Mouse (Mus musculus) cerebral cortex, adult 2 months (tissue): ENCODE results near the gene Hist1h2bl.

ENCODE experiments used
- WGBS: fragments of 180-500 bp; shearing (Covaris S2); methylation state at CpG from one replicate; pipeline ENCODE4 v1.1.7; 2018; 5-methylcytosine and 5-hydroxymethylcytosine counted together

The Hist1h2bl gene

DNA sequence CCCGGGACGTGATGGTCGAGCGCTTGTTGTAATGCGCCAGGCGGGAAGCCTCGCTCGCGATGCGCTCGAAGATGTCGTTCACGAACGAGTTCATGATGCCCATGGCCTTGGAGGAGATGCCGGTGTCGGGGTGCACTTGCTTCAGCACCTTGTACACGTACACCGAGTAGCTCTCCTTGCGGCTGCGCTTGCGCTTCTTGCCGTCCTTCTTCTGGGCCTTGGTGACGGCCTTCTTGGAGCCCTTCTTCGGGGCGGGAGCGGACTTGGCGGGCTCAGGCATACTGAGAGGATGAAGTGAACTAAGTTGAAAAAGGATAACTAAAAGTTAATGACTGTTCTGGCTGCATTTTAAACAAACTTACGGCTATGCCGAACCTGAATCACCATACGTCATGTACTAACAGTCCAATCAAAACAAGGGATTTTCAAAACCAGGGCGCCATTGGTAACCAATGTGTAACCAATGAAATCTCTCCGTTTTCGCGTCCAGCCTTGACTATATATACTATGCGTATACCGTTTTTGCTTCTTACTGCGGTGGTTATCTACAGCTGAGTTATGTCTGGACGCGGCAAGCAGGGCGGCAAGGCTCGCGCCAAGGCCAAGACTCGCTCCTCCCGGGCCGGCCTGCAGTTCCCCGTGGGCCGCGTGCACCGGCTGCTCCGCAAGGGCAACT, at the start of gene Hist1h2bl, which contains the start of gene Hist1h2ai:
Gene Hist1h2bl, minus strand, starts transcription at position 280 of the 676 bp plus-strand sequence.
Gene Hist1h2ai, plus strand, starts transcription at position 559 of the 676 bp plus-strand sequence.
- under 1% methylated on average over 35 of the region's 50 CpGs for WGBS

DNA sequence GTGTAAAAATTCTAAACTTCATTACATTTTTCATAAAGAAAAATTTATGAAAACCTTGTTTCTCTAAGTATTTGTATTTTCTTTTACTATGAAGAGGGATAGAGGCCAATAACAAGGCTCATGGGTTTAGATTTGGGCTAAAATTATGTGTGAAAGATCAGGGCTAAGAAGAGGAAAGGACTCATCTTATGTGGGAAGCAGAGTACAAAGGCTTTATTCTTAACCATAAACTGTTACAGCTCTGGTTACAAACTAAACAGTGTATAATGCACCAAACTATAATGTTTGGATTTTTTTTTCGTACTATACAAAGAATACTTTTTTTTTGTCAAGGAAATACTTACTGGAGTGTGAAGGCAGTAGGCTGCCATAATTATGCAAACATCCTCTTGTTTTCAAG, 39.8 kb upstream of the Hist1h2bl start:
- 49% methylated on average over 1 of the region's 1 CpGs for WGBS

DNA sequence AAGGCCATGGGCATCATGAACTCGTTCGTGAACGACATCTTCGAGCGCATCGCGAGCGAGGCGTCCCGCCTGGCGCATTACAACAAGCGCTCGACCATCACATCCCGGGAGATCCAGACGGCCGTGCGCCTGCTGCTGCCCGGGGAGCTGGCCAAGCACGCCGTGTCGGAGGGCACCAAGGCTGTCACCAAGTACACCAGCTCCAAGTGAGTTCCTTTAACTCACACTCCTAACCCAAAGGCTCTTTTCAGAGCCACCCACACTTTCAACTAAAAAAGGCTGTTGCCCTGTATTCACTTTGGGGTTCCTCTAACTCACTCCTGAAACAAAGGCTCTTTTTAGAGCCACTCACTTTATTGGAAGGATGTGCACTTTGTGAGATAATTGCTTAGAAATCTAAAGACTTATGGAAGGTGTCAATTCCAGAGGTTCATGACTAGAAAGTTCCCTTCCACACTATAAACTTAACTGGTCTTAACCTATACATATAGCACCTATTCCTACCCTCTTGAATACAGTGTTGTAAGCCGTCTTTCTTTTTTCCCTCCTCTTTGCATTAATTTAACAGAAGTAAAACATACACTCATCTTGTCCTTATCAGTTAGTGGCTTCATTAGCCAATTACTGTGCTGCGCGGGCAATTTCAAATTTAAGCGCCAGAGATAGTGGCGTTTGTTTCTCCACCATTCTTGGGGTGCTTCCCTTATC, 38.5 kb upstream of the Hist1h2bl start:
- WGBS: under 1% methylated on average over 15 of the region's 26 CpGs

DNA sequence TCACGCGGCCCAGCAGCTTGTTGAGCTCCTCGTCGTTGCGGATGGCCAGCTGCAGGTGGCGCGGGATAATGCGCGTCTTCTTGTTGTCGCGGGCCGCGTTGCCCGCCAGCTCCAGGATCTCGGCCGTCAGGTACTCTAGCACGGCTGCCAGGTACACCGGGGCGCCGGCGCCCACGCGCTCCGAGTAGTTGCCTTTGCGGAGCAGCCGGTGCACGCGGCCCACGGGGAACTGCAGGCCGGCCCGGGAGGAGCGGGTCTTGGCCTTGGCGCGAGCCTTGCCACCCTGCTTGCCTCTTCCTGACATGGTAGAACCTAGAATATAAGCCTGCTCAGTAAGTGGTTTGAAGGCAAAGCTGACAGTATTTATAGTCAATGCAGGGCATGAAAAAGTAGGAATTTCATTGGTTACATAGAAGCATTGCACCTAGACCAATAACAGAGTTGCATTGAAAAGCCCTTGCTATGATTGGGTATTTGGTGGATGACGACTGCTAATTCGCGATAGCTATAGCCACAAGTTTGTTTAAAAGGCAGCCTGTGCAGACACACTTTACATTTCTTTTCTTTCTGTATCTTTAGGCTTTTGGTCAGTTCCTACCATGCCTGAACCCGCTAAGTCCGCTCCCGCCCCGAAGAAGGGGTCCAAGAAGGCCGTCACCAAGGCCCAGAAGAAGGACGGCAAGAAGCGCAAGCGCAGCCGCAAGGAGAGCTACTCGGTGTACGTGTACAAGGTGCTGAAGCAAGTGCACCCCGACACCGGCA, 37.8 kb upstream of the Hist1h2bl start, which contains the start of the genes Hist1h2ak and Hist1h2bn:
Gene Hist1h2ak, minus strand, starts transcription at position 304 of the 762 bp plus-strand sequence.
Gene Hist1h2bn, plus strand, starts transcription at position 600 of the 762 bp plus-strand sequence.
- 1% methylated on average over 48 of the region's 50 CpGs for WGBS

DNA sequence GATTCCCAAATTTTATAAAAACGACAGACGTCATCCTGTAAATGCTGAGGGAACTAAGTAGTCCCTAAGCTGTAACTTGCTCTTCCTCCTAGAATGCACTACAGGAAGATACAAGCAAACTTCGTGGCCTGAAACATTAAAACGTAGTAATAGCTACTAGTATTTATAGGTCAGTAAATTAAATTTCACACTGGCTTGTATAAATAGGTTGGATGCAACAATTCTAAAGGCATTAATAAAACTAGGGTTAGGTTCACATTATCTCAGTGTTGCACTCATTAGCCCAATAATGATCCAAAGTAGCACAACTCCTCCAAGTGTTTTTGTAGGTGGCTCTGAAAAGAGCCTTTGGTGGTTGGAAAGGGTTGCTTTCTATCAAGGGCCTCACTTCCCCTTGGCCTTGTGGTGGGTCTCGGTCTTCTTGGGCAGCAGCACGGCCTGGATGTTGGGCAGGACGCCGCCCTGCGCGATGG, 37.1 kb upstream of the Hist1h2bl start:
- WGBS: 5% methylated on average over 10 of the region's 10 CpGs

DNA sequence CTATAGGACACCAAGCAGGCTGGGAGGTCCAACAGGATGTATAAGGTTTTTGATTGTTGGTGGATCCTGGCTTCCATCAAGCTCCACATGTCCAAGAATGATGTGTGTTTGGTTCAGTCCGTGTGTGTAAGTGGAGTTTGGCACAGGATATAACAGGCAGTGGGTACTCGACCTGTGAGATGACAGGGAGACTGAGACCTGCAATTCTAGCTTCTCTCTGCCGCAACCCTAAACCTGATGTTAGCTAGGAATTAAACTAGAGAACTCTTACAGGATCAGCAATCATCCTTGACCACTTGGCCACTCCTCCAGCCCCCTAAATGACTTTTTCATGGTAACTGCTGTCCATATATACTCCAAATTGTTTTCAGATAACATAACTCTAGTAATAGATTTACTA, 36.4 kb upstream of the Hist1h2bl start:
- WGBS: 49% methylated on average over 3 of the region's 3 CpGs

DNA sequence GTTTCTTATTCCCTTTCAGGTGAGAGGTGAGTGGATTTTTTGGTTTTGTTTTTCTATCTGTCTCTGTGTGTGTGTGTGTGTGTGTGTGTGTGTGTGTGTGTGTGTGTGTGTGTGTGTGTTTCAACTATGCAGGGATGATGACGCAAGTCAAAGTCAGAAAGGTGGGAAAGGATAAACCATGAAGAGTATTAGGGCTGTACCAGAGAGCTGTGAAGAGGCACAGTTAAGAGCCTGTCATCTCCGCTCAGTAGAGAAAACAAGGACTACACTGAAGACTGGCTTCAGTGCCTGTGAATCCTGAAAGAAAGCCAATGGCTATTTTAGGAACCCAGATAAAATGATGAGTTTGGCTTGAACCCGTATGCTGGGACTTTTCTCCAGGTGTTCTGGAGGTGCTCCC, 35.9 kb upstream of the Hist1h2bl start:
- 73% methylated on average over 3 of the region's 3 CpGs for WGBS

DNA sequence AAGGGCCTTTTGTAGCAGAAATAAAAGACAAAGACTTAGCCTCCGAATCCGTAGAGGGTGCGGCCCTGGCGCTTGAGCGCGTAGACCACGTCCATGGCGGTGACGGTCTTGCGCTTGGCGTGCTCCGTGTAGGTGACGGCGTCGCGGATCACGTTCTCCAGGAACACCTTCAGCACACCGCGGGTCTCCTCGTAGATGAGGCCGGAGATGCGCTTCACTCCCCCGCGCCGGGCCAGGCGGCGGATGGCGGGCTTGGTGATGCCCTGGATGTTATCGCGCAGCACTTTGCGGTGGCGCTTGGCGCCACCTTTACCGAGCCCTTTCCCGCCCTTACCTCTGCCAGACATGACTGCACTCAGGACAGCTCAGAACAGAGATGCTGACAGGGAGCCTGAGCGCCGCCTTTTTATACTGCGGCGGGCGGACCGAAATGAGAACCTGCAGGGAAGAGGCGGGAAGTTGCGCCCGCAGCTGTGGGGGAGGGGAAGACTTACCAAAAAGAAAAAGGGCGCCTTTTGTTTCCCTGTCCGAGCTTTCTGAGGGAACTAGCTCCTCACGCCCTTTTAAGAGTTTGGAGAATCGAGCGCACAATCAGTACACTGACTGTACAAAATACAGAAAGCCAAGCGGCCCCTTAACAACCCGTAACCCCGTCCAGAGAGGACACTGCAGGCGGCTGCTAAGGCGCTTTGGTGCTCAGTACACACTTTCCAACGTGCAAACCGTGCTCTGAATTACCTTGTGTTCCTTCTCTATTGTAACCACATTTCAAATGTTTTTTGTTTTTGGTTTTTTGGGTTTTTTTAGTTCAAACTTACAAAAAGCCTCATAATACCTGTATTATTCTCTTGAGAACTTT, 34.4 kb upstream of the Hist1h2bl start, which contains the start of gene Hist1h4k:
Gene Hist1h4k, minus strand, starts transcription at position 347 of the 859 bp plus-strand sequence.
- under 1% methylated on average over 47 of the region's 56 CpGs for WGBS

DNA sequence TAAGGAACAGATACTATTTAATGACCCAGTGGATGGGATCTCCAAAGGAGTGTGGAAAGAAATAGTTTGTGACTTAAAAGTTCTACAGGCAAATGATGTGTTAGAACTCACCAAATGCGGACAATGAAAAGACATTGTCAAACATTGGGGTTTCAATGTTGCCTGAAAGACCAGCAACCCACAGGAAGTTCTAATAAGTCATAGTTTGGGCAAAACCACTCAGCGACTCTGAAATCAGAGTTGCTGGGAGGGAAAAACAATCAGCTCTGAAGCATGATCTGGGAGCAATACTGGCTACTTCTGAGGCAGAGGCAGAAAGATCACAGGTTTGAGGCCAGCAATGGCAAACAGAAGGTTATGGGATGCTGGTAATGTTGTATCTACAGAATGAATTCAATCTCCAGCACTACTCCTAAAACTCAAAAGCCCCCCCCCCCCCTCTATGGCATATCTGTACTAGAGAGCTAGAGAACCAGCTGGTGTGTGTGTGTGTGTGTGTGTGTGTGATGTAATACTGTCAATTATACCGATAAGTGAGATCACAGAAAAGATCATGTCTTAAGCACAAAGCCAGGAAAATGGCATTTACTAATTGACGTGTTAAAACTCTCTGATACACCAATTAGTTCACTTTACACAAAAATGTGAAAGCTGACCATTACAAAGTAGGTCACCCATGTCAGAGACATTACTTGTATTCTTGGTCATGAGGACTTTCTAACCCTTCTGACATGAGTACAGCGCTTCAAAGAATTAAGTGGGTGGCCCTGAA, 33.6 kb upstream of the Hist1h2bl start:
- 12% methylated on average over 5 of the region's 5 CpGs for WGBS

DNA sequence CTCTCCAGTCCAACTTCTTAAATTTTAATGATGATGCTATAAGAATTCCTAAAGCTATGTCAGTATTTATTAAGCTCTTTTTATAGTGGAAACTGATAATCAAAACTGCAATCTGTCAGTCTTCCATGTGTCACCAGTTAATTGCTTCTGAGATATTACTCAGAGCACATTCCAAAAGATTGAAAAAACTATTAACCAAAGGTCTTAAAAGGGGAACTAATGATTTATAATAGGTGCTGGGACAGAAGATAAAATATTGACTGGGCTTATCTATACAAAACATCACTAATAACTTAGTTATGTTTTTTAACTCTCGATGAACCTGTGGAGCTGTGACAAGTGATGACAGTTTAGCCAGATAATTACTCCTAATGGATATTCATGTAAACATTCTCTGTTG, 29.1 kb upstream of the Hist1h2bl start:
- 93% methylated on average over 1 of the region's 1 CpGs for WGBS

DNA sequence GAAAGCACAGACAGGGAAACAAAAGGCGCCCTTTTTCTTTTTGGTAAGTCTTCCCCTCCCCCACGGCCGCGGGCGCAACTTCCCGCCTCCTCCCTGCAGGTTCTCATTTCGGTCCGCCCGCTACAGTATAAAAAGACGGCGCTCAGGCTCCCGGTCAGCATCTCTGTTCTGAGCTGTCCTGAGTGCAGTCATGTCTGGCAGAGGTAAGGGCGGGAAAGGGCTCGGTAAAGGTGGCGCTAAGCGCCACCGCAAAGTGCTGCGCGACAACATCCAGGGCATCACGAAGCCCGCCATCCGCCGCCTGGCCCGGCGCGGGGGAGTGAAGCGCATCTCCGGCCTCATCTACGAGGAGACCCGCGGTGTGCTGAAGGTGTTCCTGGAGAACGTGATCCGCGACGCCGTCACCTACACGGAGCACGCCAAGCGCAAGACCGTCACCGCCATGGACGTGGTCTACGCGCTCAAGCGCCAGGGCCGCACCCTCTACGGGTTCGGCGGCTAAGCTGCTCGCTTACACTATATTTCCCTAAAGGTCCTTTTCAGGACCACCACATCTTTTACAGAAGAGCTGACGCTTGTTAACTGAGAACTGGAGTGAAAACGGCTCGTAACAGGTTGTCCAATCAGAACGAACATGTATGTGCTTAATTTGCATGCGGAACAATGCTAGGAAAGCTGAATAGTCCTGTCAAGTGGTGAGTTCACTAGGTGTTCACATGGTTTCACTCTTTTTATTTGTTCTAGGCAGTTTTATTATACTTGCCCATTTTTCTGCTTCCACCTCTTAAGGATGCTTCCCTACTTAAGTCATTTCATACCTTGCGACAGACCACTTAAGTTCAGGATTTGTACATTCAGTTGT, 19.2 kb upstream of the Hist1h2bl start, which contains the start of gene Hist1h4j:
Gene Hist1h4j, plus strand, starts transcription at position 159 of the 862 bp plus-strand sequence.
- WGBS: under 1% methylated on average over 51 of the region's 56 CpGs

DNA sequence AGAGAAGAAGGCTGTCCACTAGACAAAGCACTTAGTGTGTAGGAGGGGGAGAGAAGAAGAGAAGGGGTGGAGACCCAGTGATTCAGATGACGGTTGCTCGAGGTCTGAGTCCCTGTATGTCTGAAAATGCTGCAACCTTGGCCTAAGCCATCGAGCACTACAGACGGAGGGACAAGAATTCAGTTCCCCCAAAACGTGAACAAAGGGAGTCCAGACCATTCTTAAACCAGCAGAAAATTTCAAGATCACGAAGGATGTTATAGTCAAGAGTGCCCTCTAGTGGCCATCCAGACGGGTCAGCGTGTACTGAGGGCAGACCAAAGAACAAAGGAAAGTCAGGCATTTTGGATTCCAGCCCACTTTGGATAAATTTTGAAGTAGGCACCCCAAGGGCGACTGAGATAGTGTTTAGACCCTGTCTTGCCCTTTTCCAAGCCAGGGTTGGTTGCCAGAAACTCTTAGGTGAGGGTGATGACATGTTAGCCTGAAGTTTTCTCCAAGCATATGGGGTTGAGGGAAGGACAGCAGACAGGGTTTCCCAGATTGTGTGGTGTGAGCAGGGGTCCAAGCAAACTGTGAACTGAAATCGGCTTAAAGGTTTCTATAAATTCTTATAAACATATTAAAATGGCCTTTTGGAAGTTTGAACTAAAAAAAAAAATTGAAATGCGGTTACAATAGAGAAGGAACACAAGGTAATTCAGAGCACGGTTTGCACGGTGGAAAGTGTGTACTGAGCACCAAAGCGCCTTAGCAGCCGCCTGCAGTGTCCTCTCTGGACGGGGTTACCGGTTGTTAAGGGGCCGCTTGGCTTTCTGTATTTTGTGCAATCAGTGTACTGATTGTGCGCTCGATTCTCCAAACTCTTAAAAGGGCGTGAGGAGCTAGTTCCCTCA, 18.3 kb upstream of the Hist1h2bl start:
- under 1% methylated on average over 21 of the region's 21 CpGs for whole genome bisulfite sequencing

DNA sequence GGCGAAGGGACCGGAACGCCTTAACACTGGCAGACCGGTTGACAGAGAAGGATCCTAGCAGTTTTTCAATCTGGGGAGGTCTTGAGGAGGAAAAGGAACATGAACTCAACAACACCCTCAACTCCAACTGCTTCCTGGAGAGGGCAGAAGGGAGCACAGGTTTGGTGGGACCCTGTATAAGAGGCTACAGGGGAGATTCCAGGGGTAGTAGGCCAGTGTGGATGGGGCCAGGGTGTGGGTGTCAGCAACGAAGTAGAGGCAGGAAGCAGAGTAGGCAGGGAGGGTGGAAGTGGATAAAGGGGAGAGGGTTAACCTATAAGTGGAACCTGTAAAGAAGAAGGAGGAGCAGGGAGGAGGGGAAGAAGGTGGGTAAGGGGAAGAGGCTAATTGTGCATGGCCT, 17.5 kb upstream of the Hist1h2bl start:
- 68% methylated on average over 5 of the region's 5 CpGs for WGBS

DNA sequence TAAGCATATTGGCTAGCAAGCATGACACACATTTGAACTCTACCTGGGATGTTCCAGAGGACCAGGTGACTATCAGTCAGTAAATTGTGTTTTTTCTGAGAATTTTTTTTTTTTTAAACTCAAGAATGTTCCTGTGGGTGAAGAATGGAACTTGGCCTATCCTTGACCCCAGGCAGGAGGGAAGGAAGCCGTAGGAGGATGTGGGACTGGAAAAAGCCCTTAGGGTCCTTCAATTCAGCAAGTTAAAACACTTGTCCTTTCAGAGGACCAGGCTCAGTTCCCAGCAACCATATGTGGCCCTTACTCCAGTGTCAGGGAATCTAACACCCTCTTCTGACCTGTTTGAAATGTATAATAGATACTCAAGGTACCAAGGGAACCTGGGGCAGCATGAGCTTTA, 13.6 kb upstream of the Hist1h2bl start:
- 81% methylated on average over 1 of the region's 1 CpGs for whole genome bisulfite sequencing

DNA sequence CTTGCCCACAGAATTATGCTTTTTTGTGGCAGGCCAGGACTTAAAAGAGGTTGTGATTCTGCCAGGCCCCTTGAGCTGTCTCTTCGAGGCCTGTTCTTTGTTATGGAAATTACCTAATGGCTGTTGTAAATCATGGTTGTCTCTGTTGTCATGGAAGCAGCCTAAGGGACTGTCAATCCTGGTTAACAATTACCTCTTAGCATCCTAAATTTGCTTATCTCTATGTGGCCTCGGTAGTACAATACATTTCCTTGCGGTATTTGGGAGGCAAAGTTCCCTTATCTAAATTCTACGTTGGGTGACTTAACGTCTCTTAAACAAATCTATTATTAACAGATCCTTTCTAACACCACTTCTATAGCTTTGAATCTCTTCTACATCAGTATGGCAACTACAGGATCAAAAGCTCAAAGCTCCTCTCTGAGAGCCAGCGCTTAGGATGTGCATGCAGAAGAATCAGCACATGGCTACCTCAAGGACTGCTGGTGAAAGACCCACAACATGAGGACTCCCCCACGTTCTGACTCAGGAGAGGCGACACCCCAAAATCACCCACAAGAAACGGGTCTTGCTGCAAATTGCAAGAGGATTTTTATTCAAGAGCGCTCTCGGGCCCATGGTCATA, 12.1 kb upstream of the Hist1h2bl start:
- 65% methylated on average over 11 of the region's 11 CpGs for WGBS

DNA sequence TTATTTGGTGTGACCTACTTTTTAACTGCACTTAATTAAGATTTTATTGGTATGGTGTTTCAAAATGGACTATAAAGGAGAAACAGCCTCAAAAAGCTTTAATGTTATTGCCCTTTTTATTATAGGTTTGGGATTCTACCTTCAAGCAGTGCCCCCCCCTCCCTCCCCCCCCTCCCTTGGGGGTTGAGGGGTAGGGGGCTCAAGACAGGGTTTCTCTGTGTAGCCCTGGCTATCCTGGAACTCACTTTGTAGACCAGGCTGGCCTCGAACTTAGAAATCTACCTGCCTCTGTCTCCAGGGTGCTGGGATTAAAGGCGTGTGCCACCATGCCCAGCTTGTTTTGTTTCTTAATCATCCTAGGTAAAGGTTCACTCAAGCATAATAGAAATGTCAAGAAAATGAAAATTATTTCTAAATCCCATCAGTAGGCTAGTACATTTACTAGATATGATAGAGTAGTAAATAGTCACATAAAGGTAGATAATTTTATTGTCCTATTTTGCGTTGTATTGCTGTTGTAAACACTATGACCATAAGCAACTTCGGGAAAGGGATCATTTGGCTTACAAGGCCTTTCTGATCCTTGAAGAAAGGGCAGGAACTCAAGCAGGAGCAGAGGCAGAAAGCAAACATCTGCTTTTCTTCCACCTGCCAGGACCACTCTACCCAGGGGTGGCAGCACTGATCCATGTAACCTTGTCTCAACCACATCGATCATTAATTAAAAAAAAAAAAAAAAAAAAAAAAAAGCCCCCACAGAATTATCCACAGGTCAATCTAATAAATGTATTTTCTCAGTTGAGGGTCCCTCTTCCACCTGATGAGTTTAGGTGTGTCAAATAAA, 7.3 kb upstream of the Hist1h2bl start:
- WGBS: 39% methylated on average over 5 of the region's 5 CpGs
